Mouse (Mus musculus): ENCODE data around the gene Mapk7.

DNA sequence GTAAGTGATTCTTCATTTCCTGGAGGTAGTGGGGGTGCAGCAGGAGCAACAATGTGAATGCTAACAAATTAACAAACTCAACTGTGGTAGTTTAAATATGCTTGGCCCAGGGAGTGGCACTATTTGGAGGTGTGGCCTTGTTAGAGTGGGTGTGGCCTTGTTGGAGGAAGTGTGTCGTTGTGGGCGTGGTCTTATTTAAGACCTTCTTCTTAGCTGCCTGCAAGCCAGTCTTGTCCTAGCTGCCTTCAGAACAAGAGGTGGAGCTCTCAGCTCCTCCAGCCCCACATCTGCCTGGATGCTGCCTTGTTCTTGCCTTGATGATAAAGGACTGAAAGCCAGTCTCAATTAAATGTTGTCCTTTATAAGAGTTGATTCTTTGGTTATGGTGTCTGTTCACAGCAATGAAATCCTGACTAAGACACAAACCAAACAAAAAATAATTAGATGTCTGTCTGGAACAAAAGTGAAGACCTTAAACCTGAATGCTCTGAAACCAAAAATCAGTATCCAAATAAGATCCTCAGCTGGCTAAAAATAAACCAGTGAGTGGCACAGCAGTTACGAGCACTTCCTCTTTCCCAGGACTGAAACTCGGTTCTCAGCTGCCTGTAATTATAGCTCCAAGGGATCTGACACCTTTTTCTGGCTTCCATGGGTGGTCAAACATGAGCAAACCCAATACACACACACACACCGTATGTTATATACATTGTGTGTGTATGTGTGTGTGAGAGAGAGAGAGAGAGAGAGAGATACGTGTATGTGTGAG lies 4.7 kb upstream of the Mapk7 start:
- TF ChIP-seq CTCF (IDR thresholded peaks at IDR 0.05; ENCODE audit: low read depth, low read length), result no peak
- no peak for TF ChIP-seq POLR2AphosphoS5 (IDR thresholded peaks at IDR 0.05; ENCODE audit: insufficient replicate concordance, low read depth, low read length)
- TF ChIP-seq GATA1 (IDR thresholded peaks at IDR 0.05; ENCODE audit: borderline replicate concordance, low read length), result no peak
- no peak for TF ChIP-seq TAL1 (conservative IDR thresholded peaks at IDR 0.05; ENCODE audit: low read depth, low read length)
- no peak for TF ChIP-seq GATA2 (IDR thresholded peaks at IDR 0.05; ENCODE audit: borderline replicate concordance, low read depth, low read length)
